Mouse (Mus musculus) left cerebral cortex, postnatal 25 days (tissue): ENCODE data around the gene Pepd. TPM values are rescaled to one million over a fixed set of nuclear protein-coding genes. Genes with fewer than 3 reads are reported as not detected.

ENCODE experiments used
- DNase-seq, 2 experiments: peaks; one replicate each; pipeline ENCODE4 v3.0.0; 2022; ENCODE audit warnings: low spot score in 2 of 2, mixed read lengths in 1 of 2
- intact Hi-C: fragments of 180-260 bp; cut with DNase I; formaldehyde crosslinking; loops from one replicate; pipeline ENCODE4 v1.15.1; 2025
- total RNA-seq, 2 experiments: library from RNA; stranded (reverse); gene quantifications; 2 replicates each; pipeline ENCODE4 v1.2.3; 2021

Pepd gene
- total RNA-seq, 2 experiments from 2014 or later = 29.5 to 32.6 TPM

DNA sequence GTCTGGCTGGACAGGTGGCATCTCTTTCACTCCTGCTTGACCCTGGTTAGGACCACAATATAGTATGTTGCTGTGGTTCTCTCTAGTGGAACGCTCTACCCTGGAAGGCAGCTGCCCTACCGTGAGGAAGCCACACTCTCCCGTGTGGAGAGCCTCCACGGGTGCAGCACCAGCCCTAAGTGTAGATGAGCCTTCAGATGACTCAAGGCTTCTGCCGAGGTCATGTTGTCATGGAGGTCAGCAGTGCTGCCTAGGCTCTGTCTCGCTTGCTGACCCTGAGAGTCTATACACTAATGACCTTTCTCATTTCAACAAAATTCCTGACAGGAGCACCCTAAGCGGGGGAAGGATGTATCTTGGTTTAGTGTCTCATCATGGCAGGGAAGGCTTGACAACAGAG, 13.8 kb downstream of the Pepd start:
- intact Hi-C loops = no loop called here

DNA sequence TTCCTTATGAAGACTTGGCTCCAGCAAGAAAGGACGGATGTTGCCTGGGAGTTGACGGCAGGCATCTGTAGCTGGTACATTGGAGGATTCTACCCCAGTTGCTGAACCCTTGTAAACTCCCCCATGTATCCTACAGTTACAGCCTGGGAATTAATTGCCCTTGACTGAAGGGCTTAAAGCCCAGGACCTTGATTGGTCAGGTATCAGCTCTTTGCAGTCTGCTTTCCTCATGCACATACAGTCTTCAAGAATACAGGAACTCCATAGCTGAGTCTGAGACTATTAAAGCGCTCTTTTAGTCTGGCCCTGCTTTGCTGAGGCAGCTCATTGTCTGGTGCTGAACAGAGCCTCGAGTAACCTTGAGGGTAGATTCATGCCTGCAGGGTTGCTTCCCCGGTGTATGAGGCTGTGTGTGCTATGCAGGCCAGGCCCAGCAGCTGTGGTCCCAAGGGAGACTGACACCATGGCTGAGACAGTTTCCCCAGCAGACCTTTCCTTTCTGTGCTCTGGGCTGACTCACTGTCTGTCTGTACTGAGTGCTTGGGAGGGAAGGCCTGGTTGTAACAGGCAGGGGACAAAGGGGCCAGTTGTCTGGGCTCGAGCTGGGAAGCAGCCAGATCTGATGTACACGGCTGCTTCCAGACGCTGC, 17.6 kb downstream of the Pepd start:
- intact Hi-C loops = no loop called here
- DNase-seq = peak in 1 of 2 experiments; percentile 24

More for the DNA sequence above, 13.8 kb downstream of the Pepd start:
- no peak for DNase-seq

DNA sequence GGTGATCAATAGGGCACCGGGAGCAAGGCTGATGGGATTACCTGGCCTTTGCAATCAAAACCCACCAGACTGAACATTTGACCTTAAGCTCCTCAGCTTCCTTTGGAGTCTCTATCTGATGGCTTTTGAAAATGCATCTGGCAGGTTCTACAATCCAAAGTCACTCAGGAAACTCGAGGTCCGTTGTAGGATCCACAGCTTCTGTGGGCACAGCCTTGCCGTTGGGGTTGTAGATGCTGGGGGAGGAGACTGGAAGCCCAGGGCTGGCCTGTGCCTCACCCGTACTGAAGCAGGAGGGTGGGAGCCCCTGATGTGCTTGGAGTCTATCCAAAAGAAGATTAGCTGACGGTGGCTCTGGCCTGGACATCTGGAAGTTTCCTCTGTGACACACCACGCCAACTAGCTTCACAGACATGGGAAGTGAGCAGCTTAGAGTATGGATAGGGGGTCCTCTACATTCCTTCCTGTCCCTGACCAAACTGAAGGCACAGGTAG, 18.1 kb downstream of the Pepd start:
- DNase-seq = no peak
- intact Hi-C loops = no loop called here

DNA sequence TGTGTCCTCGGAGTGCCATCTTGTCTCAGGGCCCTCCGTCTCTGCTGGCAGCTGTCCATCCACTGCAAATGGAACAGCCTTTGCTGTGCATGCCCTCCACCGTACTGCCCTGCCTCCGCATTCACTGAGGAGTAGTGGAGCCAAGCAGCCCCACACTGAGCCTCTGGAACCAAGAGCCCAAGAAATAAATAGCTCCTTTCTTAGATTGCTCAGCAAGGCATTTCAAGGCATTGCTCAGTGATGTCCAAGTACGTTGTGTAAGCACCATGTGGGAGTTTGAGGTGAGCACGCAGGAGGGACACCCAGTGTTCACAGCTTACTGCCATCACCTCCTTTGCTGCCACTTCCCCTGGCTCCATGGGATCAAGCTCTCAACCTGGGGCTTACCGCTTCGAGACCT, 20.5 kb downstream of the Pepd start:
- peak in 1 of 2 experiments; percentile 42 for DNase-seq
- intact Hi-C loops = no loop called here

DNA sequence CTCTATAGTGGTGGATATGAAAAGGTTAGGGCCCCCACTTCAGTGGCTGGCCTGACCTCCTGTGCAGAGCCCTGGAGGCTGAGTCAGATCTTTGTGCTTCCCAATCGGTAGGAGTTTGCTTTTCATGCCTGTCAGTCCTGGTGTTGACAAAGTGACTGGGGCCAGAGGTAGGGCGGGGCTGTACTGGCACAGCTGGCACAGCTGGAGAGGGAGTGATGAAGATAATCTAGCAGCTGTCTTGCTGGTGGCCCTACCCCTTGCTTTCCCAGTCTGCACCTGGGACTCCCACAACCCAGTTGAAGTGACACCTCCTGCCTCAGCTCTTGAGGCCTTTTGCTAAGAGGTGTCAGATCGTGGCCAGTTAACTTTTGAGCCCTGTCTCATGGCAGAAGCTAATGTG, 21.0 kb downstream of the Pepd start:
- no peak for DNase-seq
- intact Hi-C loops = no loop called here

DNA sequence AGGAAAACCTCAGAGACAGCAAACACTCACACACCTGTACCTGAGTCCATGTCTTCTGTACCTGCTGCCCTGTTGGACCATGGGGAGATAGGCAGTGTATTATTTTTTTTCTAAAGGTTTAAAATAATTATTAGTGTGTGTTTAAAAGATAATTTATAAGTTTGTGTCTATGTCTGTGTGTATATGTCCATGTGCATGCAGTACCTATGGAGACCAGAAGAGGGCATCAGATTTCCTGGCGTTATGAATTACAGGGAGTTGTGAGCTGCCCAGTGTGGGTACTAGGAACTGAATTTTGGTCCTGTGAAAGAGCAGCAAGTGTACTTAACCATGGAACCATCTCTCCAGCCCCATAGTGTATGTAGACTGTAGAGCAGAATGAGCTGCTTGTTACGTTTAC, 24.2 kb downstream of the Pepd start:
- intact Hi-C loops = no loop called here
- DNase-seq = no peak

DNA sequence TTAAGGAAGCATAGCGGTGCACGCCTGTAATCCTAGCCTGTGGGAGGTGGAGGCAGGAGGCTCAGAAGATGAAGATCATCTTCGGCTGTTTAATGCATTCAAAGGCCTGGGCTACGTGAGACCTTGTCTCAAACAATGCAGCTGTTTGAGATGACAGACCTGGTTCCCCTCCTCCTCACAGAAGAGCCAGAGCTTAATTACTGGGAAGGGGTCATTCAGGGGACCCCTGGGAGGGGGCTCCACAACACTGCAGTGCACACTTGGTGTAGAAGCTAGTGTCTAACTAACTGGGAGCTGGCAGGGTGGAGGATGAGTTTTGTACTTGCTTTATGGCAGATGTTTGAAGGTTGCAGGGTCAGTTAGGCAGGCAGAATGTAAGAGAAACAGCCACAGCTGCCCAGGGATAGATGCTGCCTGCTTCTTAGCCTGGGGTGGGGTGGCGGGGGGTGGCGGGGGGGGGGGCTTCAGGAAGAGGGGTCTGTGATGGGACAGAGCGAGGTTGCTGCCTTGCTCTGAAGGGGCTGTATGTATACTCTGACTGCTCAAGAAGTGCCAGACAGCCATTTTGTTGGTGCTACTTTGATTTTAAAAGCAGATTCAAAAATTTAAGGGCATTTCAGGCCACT, 26.6 kb downstream of the Pepd start:
- intact Hi-C loops = no loop called here
- DNase-seq = no peak

DNA sequence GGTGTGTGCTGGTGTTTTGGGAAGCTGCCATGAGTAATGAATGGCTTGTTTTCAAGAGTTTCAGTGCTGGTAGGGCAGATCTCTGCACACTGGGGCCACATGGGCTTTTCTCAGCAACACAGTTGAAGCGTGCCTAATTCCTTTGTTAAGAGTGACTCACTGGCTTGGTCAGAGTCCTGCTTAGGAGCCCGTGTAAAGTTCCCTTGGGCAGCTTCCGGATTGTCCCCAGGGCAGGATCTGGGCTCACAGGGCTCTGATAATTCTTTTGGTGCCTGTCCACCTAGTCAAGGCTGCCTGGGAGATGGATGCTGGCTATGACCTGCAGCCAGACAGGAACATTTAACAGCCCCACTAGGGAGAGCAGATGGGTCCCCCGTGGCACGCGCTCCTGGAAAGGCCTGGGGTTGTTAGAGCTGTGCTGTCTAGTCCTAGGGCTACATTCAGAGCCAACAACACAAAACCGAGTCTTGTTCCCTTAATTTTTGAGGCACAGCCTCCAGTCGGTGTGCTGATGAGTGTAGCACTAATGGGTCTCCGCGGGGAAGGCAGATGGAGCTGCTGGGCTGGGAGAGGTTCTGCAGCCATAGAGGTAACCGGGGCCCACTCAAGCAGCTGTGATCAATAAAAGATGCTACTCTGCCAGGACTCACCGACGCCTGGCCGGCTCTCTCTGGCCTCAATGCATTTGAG, 27.2 kb downstream of the Pepd start:
- peak in 1 of 2 experiments; percentile 64 for DNase-seq
- intact Hi-C loops = no loop called here

DNA sequence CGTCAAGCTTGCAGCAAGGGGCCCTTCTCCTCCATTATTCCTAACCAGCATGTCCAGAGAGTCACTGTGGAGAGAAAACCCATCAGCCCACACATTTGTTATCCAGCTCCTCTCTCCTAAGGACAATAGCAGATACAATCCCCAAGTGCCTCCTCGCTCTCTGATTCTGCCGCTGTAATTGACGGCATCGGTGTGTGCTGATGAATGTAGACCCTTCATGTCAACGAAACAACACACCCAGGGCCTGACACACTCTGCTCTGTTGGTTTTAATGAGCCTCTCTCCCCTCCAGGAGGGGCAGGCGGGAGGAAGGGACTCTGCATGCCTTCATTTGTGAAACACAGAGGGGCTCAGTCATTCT, 27.8 kb downstream of the Pepd start:
- no peak for DNase-seq
- intact Hi-C loops = no loop called here

DNA sequence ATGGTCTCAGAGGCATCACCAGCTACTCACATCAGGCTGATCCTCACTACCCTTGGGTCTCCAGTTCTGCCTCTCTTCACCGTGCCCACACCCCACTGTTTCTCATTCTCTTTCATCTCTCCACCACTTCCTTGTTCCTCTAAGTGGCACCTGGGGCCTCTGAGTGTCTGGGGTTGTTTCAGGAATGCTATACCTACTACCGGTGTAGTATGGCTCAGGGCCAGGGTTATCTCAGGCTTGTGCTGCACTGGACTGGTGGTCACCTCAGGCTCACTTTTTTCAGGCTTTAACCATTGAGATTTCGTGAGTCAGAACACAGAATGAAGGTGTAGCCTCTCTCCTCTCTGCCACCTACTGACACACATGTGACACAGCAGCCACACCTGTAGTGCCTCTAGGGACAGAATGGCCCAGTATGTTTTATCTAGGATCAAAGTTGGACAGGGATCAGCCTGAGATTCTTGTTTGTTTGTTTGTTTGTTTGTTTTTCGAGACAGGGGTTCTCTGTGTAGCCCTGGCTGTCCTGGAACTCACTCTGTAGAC, 31.5 kb downstream of the Pepd start:
- no peak for DNase-seq
- intact Hi-C loops = no loop called here

DNA sequence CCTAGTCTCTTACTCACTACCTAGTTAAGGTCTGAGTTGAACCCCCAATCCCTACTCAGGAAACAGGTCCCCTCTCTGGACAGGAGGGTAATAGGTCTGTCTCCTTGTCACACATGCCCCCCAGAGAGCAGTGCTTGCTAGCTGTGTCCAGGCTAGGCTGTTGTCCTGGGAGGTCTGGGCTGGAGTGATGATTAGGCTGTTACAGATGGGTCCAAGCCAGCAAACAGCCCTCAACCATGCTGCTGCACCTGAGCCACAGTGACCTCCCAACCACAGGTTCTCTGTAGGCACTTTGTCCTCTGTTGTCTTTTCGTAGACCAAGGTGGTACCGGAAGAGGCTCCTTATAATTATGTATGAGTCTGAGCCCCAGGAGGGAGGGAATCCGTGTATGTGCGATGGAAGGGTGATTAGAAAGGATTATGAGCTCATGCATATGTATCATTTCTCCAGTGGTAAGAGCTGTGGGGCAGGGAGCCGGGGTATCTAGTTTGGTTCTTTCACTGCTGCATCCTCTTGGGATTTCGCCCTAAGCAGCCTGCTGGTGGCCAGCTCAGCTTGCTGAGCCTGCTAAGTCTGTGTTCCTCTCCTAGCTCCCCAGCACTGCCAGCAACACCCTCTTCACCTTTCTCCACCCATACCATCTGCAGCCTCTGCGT, 34.2 kb downstream of the Pepd start:
- intact Hi-C loops = no loop called here
- DNase-seq = no peak

DNA sequence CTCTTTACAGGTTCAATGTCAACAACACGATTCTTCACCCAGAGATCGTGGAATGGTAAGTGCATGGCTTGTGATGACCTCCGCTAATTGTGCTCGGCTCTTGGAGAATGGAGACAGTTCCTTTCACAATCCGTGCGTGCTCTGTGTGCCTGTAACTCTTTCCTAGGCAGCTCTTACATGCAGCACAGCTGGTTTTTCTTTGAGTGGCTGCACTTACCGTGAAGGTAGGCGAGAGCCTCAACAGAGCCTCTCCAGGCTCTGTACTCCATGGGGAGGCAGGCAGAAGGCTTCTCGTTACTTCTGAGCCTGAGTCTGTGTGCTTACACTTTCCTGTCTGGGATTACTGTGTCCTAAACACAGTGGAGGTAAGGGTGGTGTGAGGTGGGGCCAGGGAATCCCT, 42.4 kb downstream of the Pepd start:
- no peak for DNase-seq
- intact Hi-C loops = no loop called here

DNA sequence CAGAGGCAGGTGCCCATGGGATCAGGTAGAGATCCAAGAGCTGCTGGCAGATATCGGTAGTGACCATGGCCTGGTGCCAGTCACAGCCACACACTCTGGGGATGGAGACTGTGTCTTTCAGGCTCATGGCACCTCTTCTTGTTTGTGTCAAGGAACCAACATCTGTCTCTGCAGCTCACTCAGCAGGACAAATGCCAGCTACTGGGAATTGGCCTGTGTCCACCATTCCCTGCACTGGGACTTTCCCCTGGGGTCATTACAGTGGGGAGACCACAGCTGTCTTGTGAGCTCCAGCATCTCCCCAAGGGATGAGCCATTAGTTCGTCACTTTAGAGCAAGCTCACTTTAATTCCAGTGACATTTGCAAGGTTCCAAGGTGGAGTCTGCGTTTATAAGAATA, 43.1 kb downstream of the Pepd start:
- no peak for DNase-seq
- intact Hi-C loops = no loop called here

DNA sequence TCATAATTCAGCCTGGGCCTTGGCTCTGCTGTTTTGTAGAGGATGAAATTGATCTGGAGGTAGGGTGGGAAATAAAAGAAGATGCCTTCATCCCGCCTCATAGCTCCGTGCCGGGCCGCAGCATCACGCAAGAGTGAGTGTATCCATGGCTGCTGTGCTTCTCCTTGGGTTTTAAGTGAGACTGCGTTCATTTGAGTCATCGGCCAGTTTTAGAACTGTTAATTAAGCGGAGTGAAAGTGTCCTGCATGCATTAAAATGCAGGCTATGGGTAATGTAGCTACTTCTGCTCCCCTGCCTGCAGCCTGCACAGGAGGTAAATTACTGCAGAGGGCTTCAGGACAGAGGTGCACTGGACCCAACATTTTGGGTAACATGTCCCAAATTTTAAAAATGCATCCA, 45.0 kb downstream of the Pepd start:
- DNase-seq = peak in 1 of 2 experiments; percentile 77
- intact Hi-C loops = no loop called here

DNA sequence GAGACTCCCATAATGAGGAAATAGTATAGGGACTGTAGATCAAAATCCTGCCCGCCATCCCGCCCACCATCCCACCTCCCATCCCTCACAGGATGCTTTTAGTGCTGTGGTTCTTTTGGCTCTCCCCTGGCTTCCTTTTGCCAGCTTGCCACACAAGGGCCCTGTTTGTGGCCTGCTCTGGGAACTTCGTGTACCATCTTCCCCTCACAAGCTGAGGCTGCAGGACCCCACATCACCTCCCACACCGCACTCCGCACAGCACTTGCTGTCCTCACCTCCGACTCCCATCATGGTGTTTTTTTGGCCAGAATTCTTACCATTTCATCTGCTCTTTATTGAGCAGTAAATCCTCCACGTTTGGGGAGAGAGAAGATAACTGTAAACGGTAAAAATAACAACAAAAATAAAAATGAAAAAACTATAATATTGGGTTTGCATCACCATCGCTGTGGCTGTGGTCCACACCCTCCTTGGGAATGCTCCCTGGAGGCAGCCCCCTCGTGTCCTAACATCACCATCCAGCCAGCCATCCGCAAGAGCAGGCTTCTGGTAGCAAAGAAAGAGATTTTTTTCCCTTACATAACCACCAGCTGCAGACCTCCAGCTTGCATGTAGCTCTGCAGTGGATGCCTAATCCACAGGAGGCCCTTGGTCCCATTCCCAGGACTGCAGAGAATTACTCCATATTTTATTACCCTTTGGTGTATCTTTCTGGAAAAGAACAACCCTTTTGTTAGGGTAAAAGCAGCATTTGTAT, 51.9 kb downstream of the Pepd start:
- DNase-seq = peak; percentile 31 to 75
- intact Hi-C loops = no loop called here

DNA sequence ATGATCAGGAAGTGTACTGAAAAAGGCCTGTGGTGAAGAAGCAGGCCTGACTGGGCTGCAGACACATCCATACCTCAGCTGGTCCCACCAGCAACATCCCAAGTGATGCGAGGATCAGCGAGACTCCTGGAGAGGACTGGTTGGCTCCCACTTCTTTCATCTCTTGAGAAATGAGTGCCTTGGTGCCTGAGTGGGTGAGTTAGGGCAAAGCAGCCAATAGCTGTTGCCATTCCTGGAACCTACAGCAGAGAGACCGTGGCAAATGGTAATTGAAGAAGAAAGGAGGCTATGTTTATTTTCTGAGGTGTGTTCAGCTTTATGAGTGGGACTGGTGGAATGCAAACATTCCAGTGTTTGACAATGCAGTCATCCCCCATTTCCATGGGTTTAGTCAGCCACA, 55.2 kb downstream of the Pepd start:
- DNase-seq = no peak
- intact Hi-C loops = no loop called here

DNA sequence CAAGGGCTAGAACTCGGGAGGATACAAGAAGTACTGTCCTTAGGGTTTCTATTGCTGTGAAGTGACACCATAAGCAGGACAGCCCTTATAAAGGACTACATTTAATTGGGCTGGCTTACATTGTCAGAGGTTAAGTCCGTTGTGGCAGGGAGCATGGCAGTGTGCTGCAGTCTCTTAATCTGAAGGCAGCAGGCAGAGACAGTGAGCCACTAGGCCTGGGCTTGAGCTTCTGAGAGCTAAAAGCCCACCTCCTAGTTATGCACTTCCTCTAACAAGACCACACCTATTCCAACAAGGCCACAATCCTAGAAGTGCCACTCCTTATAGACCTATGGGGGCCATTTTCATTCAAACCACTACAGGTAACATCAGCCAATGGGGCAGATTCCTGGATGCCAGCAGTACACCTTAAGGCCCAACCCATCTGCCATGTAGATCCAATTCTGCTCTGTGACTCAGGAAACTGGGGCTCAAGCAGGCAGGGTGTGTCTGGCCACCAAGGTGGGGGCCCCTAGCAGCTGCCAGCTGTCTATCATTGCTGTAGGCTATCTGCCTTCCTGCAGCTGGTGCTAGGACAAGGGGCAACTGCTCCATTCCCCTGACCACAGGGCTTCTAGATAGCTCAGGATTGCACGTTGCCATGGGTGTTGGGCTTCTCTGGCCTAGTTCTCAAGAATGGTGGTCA, 56.7 kb downstream of the Pepd start:
- no peak for DNase-seq

DNA sequence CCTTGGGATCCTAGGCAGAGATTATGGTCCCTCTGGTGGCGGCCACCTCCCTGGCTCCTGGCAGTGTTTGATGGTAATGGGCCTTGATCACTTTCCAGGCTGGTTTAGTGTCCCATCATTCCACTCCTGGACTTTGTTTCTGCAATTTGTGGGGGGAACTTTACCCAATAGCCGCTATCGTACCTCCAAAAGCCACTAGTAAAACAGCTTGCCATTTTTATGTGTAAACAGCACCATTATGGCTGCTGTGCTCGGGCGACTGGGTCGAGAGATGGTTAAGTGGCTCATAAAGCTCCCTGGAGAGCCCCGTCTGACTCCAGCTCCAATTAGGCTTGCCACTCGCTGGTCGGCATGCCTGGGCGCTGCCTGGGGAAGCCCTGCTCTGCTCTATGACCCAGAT, 59.6 kb downstream of the Pepd start:
- intact Hi-C loops = no loop called here
- DNase-seq = no peak

More for the DNA sequence above, 56.7 kb downstream of the Pepd start:
- intact Hi-C loops = no loop called here

DNA sequence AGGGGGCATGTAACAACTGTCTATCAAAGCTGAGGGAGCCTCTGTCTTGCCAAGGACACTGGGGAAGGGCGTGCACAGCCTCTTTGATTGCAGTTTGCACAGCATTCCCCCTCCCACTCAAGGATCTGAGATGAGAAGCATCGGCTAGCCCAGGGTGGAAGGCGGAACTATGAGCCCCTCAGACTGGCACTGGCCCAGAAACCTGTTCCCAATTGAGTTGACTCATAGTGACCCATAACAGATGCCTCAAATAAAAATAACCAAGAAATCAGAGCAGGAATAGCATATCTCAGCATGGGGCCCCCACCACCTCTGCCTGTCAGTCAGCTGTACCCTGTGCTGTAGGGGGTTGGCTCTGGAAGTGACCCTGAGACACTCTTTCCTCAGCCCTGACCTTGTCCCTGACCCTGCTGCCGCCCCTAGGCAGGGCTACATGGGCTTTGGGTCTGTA, 60.8 kb downstream of the Pepd start:
- intact Hi-C loops = no loop called here
- peak in 1 of 2 experiments; percentile 28 for DNase-seq
